Mouse (Mus musculus) liver, embryonic 14.5 days (tissue): ENCODE data around the gene Oxsm. TPM values are rescaled to one million over a fixed set of nuclear protein-coding genes. Genes with fewer than 3 reads are reported as not detected.
A peak's percentile ranks its signal among the peaks of the same experiment; 100 is the strongest.

Experiments used
- ATAC-seq: fragments of 200-750 bp; cut with Nextera tagmentation; 2 replicates; pipeline ENCODE4 v1.8.0; 2017; ENCODE audit warnings: moderate number of reproducible peaks, mild to moderate bottlenecking, moderate library complexity; ENCODE audit not compliant: insufficient read depth
- DNase-seq, 3 experiments: peaks; one replicate each; pipeline ENCODE4 v3.0.0-alpha.2; 2012 to 2013; ENCODE audit warnings: low read depth in 3 of 3, low spot score in 3 of 3
- H3K27ac ChIP-seq: fragments of 300-500 bp; sonication (generic); 2 replicates; pipeline ENCODE4 v1.5.1; 2014; ENCODE audit warnings: moderate library complexity, mild to moderate bottlenecking, control low read depth, inconsistent platforms
- H3K27me3 ChIP-seq: fragments of 300-500 bp; sonication (generic); 2 replicates; pipeline ENCODE4 v1.6.1; 2014; ENCODE audit warnings: mild to moderate bottlenecking, low read length, moderate library complexity; ENCODE audit not compliant: control insufficient read depth, insufficient read depth
- H3K36me3 ChIP-seq: fragments of 300-500 bp; sonication (generic); replicated peaks from 2 replicates; pipeline ENCODE4 v1.6.1; 2014; ENCODE audit warnings: low read depth; ENCODE audit not compliant: control insufficient read depth, insufficient read depth
- H3K4me1 ChIP-seq, 2 experiments: fragments of 200-500 bp in 1 of 2; fragments of 300-500 bp in 1 of 2; sonication (generic) in 1 of 2; replicated peaks; 2 replicates each; pipeline ENCODE4 v1.6.1; 2012 to 2014; ENCODE audit warnings: antibody characterized with exemption in 1 of 2, inconsistent platforms in 1 of 2, low read length in 1 of 2; ENCODE audit not compliant: control insufficient read depth in 2 of 2, insufficient read depth in 2 of 2
- H3K4me2 ChIP-seq: fragments of 300-500 bp; sonication (generic); 2 replicates; pipeline ENCODE4 v1.6.1; 2014; ENCODE audit warnings: low read depth, mild to moderate bottlenecking, control low read depth, moderate library complexity
- H3K4me3 ChIP-seq, 2 experiments: fragments of 200-500 bp in 1 of 2; fragments of 300-500 bp in 1 of 2; sonication (generic) in 1 of 2; 2 replicates each; pipeline ENCODE4 v1.5.1; 2012 to 2014; ENCODE audit warnings: low read depth in 2 of 2, low read length in 2 of 2, mild to moderate bottlenecking in 2 of 2, control low read depth in 1 of 2, inconsistent platforms in 1 of 2, moderate library complexity in 1 of 2; ENCODE audit not compliant: insufficient read depth in 1 of 2
- H3K9ac ChIP-seq: fragments of 300-500 bp; sonication (generic); replicated peaks from 2 replicates; pipeline ENCODE4 v1.6.1; 2014; ENCODE audit warnings: mild to moderate bottlenecking, control low read depth, moderate library complexity
- H3K9me3 ChIP-seq: fragments of 300-500 bp; sonication (generic); 2 replicates; pipeline ENCODE4 v1.6.1; 2016; ENCODE audit warnings: low read length, mixed read lengths; ENCODE audit not compliant: control insufficient read depth
- CTCF ChIP-seq: IDR thresholded peaks from 2 replicates; pipeline ENCODE4 v1.5.1; 2016; ENCODE audit warnings: antibody characterized with exemption, low read depth, control low read depth
- EP300 ChIP-seq: IDR thresholded peaks from 2 replicates; pipeline ENCODE4 v1.6.1; 2016; ENCODE audit warnings: antibody characterized with exemption, low read depth
- WGBS: fragments of 180-500 bp; shearing (Covaris S2); extraction: QIAGEN DNeasy Blood & Tissue Kit; methylation state at CpG from one replicate; pipeline ENCODE4 v1.1.7; 2014; ENCODE audit not compliant: insufficient replicate concordance; 5-methylcytosine and 5-hydroxymethylcytosine counted together
- polyA plus RNA-seq, 2 experiments: library from polyadenylated mRNA; depleted of rRNA in 1 of 2; stranded (reverse) in 1 of 2; unstranded in 1 of 2; fragments of >200 nt; fragmentation: Nextera tagmentation in 1 of 2; extraction: Ambion mirVana in 1 of 2; gene quantifications; 2 replicates each; pipeline versions ENCODE4 v1.2.1 to v1.2.3; 2012 to 2014

Gene Oxsm
- polyA plus RNA-seq, 2 experiments = 1.7 to 3.4 TPM

- Histone ChIP-seq H3K27ac (no peak overlapping the region), H3K9ac (no peak overlapping the region), H3K9me3 (no peaks in the 10 kb centered on the region), H3K4me1 (no peaks in the 10 kb centered on the region), H3K4me2 (no peak overlapping the region), H3K27me3 (no peaks in the 10 kb centered on the region), H3K36me3 (peaks cover 8% of the 10 kb centered on the region), H3K4me3 (no peak overlapping the region)
- TF ChIP-seq EP300 (no peak), CTCF (no peak)
- DNase-seq = no peak
- ATAC-seq = no peak
- 77% methylated on average over 3 of the region's 3 CpGs for WGBS
Observed at GRCm38 (mm10) chr14:16261869-16262268, 12.3 kb upstream of the Oxsm start.

- H3K4me3 ChIP-seq = no peak overlapping the region
- 85% methylated on average over 6 of the region's 6 CpGs for WGBS
- ATAC-seq (no peak), DNase-seq (no peak)
- no peak overlapping the region for H3K27ac ChIP-seq
- H3K9me3 ChIP-seq = no peaks in the 10 kb centered on the region
- H3K27me3 ChIP-seq = no peaks in the 10 kb centered on the region
- H3K4me2 ChIP-seq = no peak overlapping the region
- peaks cover 8% of the 10 kb centered on the region for H3K36me3 ChIP-seq
- no peak for TF ChIP-seq EP300
- TF ChIP-seq CTCF = no peak
- H3K4me1 ChIP-seq = peaks cover 0 to 3% of the 10 kb centered on the region in 2 experiments; a peak in 1 of 4 replicates
- no peak overlapping the region for H3K9ac ChIP-seq
Observed at GRCm38 (mm10) chr14:16260541-16260940, 10.9 kb upstream of the Oxsm start.

DNA sequence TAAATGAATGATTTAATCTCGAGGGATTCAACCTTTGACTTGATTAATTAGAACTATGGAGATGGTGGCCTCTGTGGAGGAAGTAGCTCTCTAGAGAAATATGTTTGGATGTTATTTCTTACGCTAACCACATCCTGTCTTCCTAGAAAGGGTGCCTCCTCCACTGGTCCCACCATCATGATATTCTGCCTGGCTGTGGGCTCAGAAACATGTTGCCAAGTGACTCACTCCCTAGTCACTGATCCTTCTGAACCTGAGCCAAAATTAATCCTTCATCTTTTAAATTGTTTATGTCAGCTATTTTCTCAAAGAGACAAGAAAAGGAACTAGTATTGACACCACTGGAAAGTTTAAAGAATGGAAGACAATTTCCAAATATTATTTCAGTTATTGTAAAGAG is 6.6 kb upstream of the Oxsm start:
- DNase-seq = no peak
- no peak for TF ChIP-seq EP300
- TF ChIP-seq CTCF = no peak

GRCm38 (mm10) chr14:16255745-16256144 is 6.1 kb upstream of the Oxsm start:
- Histone ChIP-seq H3K36me3 (peaks cover 6% of the 10 kb centered on the region; the same call in 1 of the 2 replicates), H3K27ac (no peak overlapping the region), H3K27me3 (no peaks in the 10 kb centered on the region), H3K9me3 (no peaks in the 10 kb centered on the region), H3K4me3 (no peak overlapping the region), H3K9ac (no peak overlapping the region), H3K4me1 (peaks cover under 1 to 6% of the 10 kb centered on the region in 2 experiments; a peak in 3 of 4 replicates), H3K4me2 (no peak overlapping the region)
- WGBS = 33% methylated on average over 3 of the region's 3 CpGs
- ATAC-seq (no peak), DNase-seq (no peak)
- TF ChIP-seq EP300 (no peak), CTCF (no peak)

More for the DNA sequence above, 6.6 kb upstream of the Oxsm start:
- Histone ChIP-seq H3K36me3 (peaks cover 6% of the 10 kb centered on the region; the same call in 1 of the 2 replicates), H3K4me3 (no peak overlapping the region), H3K27ac (no peak overlapping the region), H3K9me3 (no peaks in the 10 kb centered on the region), H3K27me3 (no peaks in the 10 kb centered on the region), H3K4me1 (peaks cover 0 to 3% of the 10 kb centered on the region in 2 experiments; a peak in 1 of 4 replicates), H3K4me2 (no peak overlapping the region), H3K9ac (no peak overlapping the region)
- WGBS = 22% methylated on average over 2 of the region's 2 CpGs
- ATAC-seq = peak; percentile 30; the same call in 1 of the 2 replicates

DNA sequence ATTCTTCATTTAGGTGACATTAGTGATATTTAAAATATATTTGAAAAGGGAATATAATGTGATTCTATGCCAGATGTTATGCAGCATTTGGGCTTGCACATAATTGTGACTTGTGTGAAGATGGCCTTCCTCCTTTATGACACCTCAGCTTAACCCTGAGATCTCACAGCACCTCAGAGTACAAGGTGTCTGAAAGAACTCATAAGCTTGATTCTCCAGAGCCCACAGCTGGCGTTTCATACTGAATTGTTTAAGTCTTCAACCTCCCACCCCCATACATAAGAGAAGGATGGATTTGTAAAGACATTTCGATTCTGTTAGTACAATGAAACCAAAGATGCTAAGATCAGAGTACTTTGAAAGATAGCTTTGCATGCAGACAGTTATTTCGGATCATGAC is 491 bp upstream of the Oxsm start:
- Histone ChIP-seq H3K4me3 (peak overlapping the region; percentile 67 to 85), H3K9ac (peak overlapping the region; percentile 81), H3K36me3 (no peaks in the 10 kb centered on the region; the same call in 1 of the 2 replicates), H3K4me2 (peak overlapping the region; percentile 92), H3K4me1 (peaks cover 29% of the 10 kb centered on the region in 2 experiments), H3K27me3 (no peaks in the 10 kb centered on the region), H3K27ac (peak overlapping the region; percentile 46), H3K9me3 (no peaks in the 10 kb centered on the region)
- TF ChIP-seq CTCF (no peak), EP300 (no peak)
- ATAC-seq (no peak), DNase-seq (no peak)
- 54% methylated on average over 3 of the region's 3 CpGs for WGBS
